Mouse (Mus musculus) stomach, embryonic 14.5 days (tissue): ENCODE data around the gene Zfp382. TPM values are rescaled to one million over a fixed set of nuclear protein-coding genes. Genes with fewer than 3 reads are reported as not detected.

Experiments
- ATAC-seq: fragments of 200-750 bp; cut with Nextera tagmentation; 2 replicates; pipeline ENCODE4 v1.8.0; 2017; ENCODE audit warnings: low read depth, moderate TSS enrichment; ENCODE audit not compliant: insufficient number of reproducible peaks, insufficient read depth, low FRiP score
- H3K27ac ChIP-seq: fragments of 300-500 bp; sonication (generic); 2 replicates; pipeline ENCODE4 v1.5.1; 2014; ENCODE audit warnings: mild to moderate bottlenecking, low read length, moderate library complexity, mixed read lengths
- H3K27me3 ChIP-seq: fragments of 300-500 bp; sonication (generic); 2 replicates; pipeline ENCODE4 v1.6.1; 2014; ENCODE audit warnings: low read length, control low read depth, mixed read lengths; ENCODE audit not compliant: control insufficient read depth, insufficient read depth
- H3K36me3 ChIP-seq: fragments of 300-500 bp; sonication (generic); 2 replicates; pipeline ENCODE4 v1.6.1; 2014; ENCODE audit warnings: mild to moderate bottlenecking, control low read depth, low read length, moderate library complexity, mixed read lengths; ENCODE audit not compliant: control insufficient read depth, insufficient read depth
- H3K4me1 ChIP-seq: fragments of 300-500 bp; sonication (generic); 2 replicates; pipeline ENCODE4 v1.6.1; 2014; ENCODE audit warnings: low read length, control low read depth, mixed read lengths; ENCODE audit not compliant: control insufficient read depth, insufficient read depth
- H3K4me2 ChIP-seq: fragments of 300-500 bp; sonication (generic); replicated peaks from 2 replicates; pipeline ENCODE4 v1.6.1; 2014; ENCODE audit warnings: low read depth, low read length, control low read depth
- H3K4me3 ChIP-seq: fragments of 300-500 bp; sonication (generic); 2 replicates; pipeline ENCODE4 v1.5.1; 2014; ENCODE audit warnings: low read depth, low read length, control low read depth
- H3K9ac ChIP-seq: fragments of 300-500 bp; sonication (generic); replicated peaks from 2 replicates; pipeline ENCODE4 v1.6.1; 2014; ENCODE audit warnings: low read depth, mild to moderate bottlenecking, control low read depth, low read length, moderate library complexity, mixed read lengths
- H3K9me3 ChIP-seq: fragments of 300-500 bp; sonication (generic); 2 replicates; pipeline ENCODE4 v1.6.1; 2016; ENCODE audit warnings: low read depth, low read length, control low read depth; ENCODE audit not compliant: control insufficient read depth
- WGBS: fragments of 180-500 bp; shearing (Covaris S2); extraction: QIAGEN DNeasy Blood & Tissue Kit; methylation state at CpG from one replicate; pipeline ENCODE4 v1.1.7; 2014; 5-methylcytosine and 5-hydroxymethylcytosine counted together
- microRNA-seq: library from miRNA; unstranded; fragments of <30 nt; microRNA quantifications from one replicate; pipeline ENCODE4, GENCODE M21; 2016
- polyA plus RNA-seq: library from polyadenylated mRNA; unstranded; fragments of >200 nt; fragmentation: Nextera tagmentation; extraction: Ambion mirVana; gene quantifications from 2 replicates; pipeline ENCODE4 v1.2.1, GENCODE M21; 2014

The Zfp382 gene
- polyA plus RNA-seq, 1 experiment from 2014 or later: 7.3 TPM

- Histone ChIP-seq H3K9ac (no peak within 1 kb of the TSS), H3K27ac (no peak within 1 kb of the TSS), H3K4me2 (peak within 1 kb of the TSS; percentile 38), H3K27me3 (no peaks in the 10 kb centered on the region), H3K9me3 (no peaks in the 10 kb centered on the region), H3K36me3 (peaks cover 29% of the 10 kb centered on the region), H3K4me1 (peaks cover 6% of the 10 kb centered on the region; the same call in 1 of the 2 replicates), H3K4me3 (no peak within 1 kb of the TSS)
- peak; percentile 70 for ATAC-seq
- 2% methylated on average over 11 of the region's 11 CpGs for WGBS
These were observed 62.1 kb downstream of the Zfp382 start, which contains the start of gene Cox7a1 for GRCm38 (mm10) chr7:30183879-30184289. Gene Cox7a1 (plus strand): TSS chr7:30184144.

Small RNA genes lying within 50 kb of the gene (microRNA-seq; reads per million reads assigned to microRNA genes)
- not detected for gene Gm23368

Other genes with a start within 250 kb of the Zfp382 start
- gene Zfp27, start 215.4 kb upstream of the Zfp382 start, polyA plus RNA-seq: 10.9 and 12.8 TPM in 2 replicates
- 6.7 and 8.0 TPM in 2 replicates for gene Zfp383, start 213.7 kb upstream of the Zfp382 start, polyA plus RNA-seq
- 12.0 and 13.3 TPM in 2 replicates for gene Zfp74, start 167.9 kb upstream of the Zfp382 start, polyA plus RNA-seq
- gene Zfp568, start 138.0 kb upstream of the Zfp382 start, polyA plus RNA-seq: 21.6 and 25.0 TPM in 2 replicates
- gene Zfp14, start 70.6 kb upstream of the Zfp382 start, polyA plus RNA-seq: 3.6 and 4.4 TPM in 2 replicates
- 5.0 and 5.7 TPM in 2 replicates for gene Zfp82, start 49.0 kb upstream of the Zfp382 start, polyA plus RNA-seq
- 2.0 and 2.1 TPM in 2 replicates for gene Gm26920, start 31.5 kb upstream of the Zfp382 start, polyA plus RNA-seq
- gene Zfp566, start 31.4 kb upstream of the Zfp382 start, polyA plus RNA-seq: 7.5 and 11.2 TPM in 2 replicates
- 132 and 142 TPM in 2 replicates for gene Zfp260, start 27.2 kb upstream of the Zfp382 start, polyA plus RNA-seq
- gene Zfp146, start 47.8 kb downstream of the Zfp382 start, polyA plus RNA-seq: 19.6 and 22.3 TPM in 2 replicates
- gene Cox7a1, start 62.2 kb downstream of the Zfp382 start, polyA plus RNA-seq: 5.7 and 8.2 TPM in 2 replicates
- 95.8 and 99.8 TPM in 2 replicates for gene Capns1, start 76.9 kb downstream of the Zfp382 start, polyA plus RNA-seq
- 143 and 177 TPM in 2 replicates for gene Polr2i, start 110.0 kb downstream of the Zfp382 start, polyA plus RNA-seq
- gene Tbcb, start 110.3 kb downstream of the Zfp382 start, polyA plus RNA-seq: 148 and 150 TPM in 2 replicates
- gene Ovol3, start 113.8 kb downstream of the Zfp382 start, polyA plus RNA-seq: not detected in 2 replicates
- 0.25 and 0.34 TPM in 2 replicates for gene Thap8, start 158.2 kb downstream of the Zfp382 start, polyA plus RNA-seq
- gene Wdr62, start 158.5 kb downstream of the Zfp382 start, polyA plus RNA-seq: 7.9 and 9.8 TPM in 2 replicates
- gene Clip3, start 169.8 kb downstream of the Zfp382 start, polyA plus RNA-seq: 52.8 and 53.9 TPM in 2 replicates
- gene Alkbh6, start 186.8 kb downstream of the Zfp382 start, polyA plus RNA-seq: 70.1 and 76.2 TPM in 2 replicates
- 49.0 and 53.2 TPM in 2 replicates for gene Syne4, start 192.9 kb downstream of the Zfp382 start, polyA plus RNA-seq
- not detected in 2 replicates for gene E130208F15Rik, start 199.8 kb downstream of the Zfp382 start, polyA plus RNA-seq
- 14.4 and 17.0 TPM in 2 replicates for gene Sdhaf1, start 202.0 kb downstream of the Zfp382 start, polyA plus RNA-seq
- gene Lrfn3, start 240.8 kb downstream of the Zfp382 start, polyA plus RNA-seq: 5.2 and 6.7 TPM in 2 replicates